Mouse (Mus musculus): Measurements from ENCODE around the gene Shb. TPM values are rescaled to one million over a fixed set of nuclear protein-coding genes. Genes with fewer than 3 reads are reported as not detected.

The Shb gene
- total and polyA plus RNA-seq, 3 experiments: 7.7 to 15.5 (median 8.6) TPM

DNA sequence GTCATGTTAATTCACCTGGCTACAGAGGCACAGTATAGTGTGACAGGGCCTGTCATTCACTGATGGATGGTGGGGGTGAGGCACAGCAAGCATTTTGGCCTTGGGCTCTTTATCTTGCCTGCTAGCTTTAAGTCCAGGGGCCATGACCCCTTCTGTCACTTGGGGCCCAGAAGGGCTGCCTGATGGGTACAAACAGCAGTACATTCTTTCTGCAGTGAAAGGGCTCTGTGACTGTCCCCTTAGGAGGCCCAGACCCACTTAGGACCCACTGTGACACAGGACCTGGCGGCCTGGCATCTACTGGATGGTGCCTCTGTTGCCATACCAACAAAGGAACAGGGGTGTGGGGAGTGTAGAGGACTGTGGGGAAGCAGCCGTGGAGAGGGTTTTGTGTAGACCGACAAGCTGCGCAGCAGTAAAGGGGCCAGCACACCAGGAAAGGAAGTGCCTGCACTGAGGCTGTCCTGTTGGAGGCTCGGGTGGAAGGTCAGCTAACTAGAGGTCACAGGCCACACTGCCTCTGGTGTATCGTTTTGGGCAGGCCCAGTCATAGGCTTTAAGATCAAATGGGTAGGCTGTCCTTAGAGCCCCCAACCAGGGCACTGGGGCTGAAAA, 38.4 kb downstream of the Shb start:
- dilution Hi-C loops (cut with MboI; ENCODE audit: extremely low pct_ligation_motif_present, extremely low pct_unique_long_range_greater_than_20kb, low sequenced_read_pairs) (no loop called here), in situ Hi-C loops (cut with MboI; ENCODE audit: low pct_ligation_motif_present, low pct_unique_long_range_greater_than_20kb, low sequenced_read_pairs) (no loop called here)
- H3K27me3 ChIP-seq (replicated peaks): no peaks in the 10 kb centered on the region
- H3K4me3 ChIP-seq (replicated peaks in 1 of 3; ENCODE audit: low read depth in 2 of 3, low read length in 2 of 3, poor library complexity in 1 of 3): no peak overlapping the region
- H3K4me1 ChIP-seq (ENCODE audit: control insufficient read depth in 1 of 2, insufficient read depth in 2 of 2): peaks cover 53 to 98% of the 10 kb centered on the region in 2 experiments
- H3K4me2 ChIP-seq (ENCODE audit: insufficient read depth, low read depth, poor library complexity, severe bottlenecking): no peak overlapping the region
- DNase-seq (ENCODE audit: extremely low read depth): no peak
- no peak overlapping the region for H3K9ac ChIP-seq (ENCODE audit: insufficient read depth, low read depth)
- TF ChIP-seq HCFC1 (IDR thresholded peaks at IDR 0.05; ENCODE audit: low read depth, low read length) (no peak), USF1 (IDR thresholded peaks at IDR 0.05; ENCODE audit: low read depth, low read length) (no peak), USF2 (conservative IDR thresholded peaks at IDR 0.05; ENCODE audit: low read depth, low read length) (no peak), UBTF (IDR thresholded peaks at IDR 0.05; ENCODE audit: low read depth, low read length) (no peak), JUN (IDR thresholded peaks at IDR 0.05; ENCODE audit: insufficient read depth, low read depth, low read length) (no peak), BHLHE40 (IDR thresholded peaks at IDR 0.05; ENCODE audit: low read depth, low read length) (no peak), TBP (conservative IDR thresholded peaks at IDR 0.05; ENCODE audit: low read depth, low read length) (no peak), ZKSCAN1 (IDR thresholded peaks at IDR 0.05; ENCODE audit: borderline replicate concordance, low read depth, low read length) (no peak), ZC3H11A (IDR thresholded peaks at IDR 0.05; ENCODE audit: low read depth, low read length) (no peak), GABPA (IDR thresholded peaks at IDR 0.05; ENCODE audit: insufficient replicate concordance, low read depth, low read length) (no peak), ELF1 (IDR thresholded peaks at IDR 0.05; ENCODE audit: low read depth, low read length) (no peak), MAFK (IDR thresholded peaks at IDR 0.05; ENCODE audit: insufficient replicate concordance, low read length) (no peak), CTCF (conservative IDR thresholded peaks at IDR 0.05 in 1 of 2, IDR thresholded peaks at IDR 0.05 in 1 of 2; ENCODE audit: low read depth in 2 of 2, low read length in 2 of 2) (no peak), IRF4 (IDR thresholded peaks at IDR 0.05; ENCODE audit: low read depth, low read length) (no peak)
- peaks cover 0 to 22% of the 10 kb centered on the region in 2 experiments for H3K36me3 ChIP-seq (replicated peaks in 1 of 2; ENCODE audit: control insufficient read depth in 1 of 2, insufficient read depth in 1 of 2, low read length in 1 of 2)
- no peak overlapping the region for H3K27ac ChIP-seq (ENCODE audit: insufficient read depth, low read depth)
- no peaks in the 10 kb centered on the region for H3K9me3 ChIP-seq (replicated peaks; ENCODE audit: low read length)
- H3K79me2 ChIP-seq (replicated peaks; ENCODE audit: control insufficient read depth, extremely low read depth, insufficient read depth, poor library complexity, severe bottlenecking): no peaks in the 10 kb centered on the region

- no peak overlapping the region for H3K9ac ChIP-seq (ENCODE audit: insufficient read depth, low read depth)
- peaks cover 4 to 29% of the 10 kb centered on the region in 2 experiments for H3K36me3 ChIP-seq (replicated peaks in 1 of 2; ENCODE audit: control insufficient read depth in 1 of 2, insufficient read depth in 1 of 2, low read length in 1 of 2)
- no peak for DNase-seq (ENCODE audit: extremely low read depth)
- H3K4me3 ChIP-seq (replicated peaks in 1 of 3; ENCODE audit: low read depth in 2 of 3, low read length in 2 of 3, poor library complexity in 1 of 3): no peak overlapping the region
- H3K9me3 ChIP-seq (replicated peaks; ENCODE audit: low read length): no peaks in the 10 kb centered on the region
- no peak overlapping the region for H3K27ac ChIP-seq (ENCODE audit: insufficient read depth, low read depth)
- TF ChIP-seq MAFK (IDR thresholded peaks at IDR 0.05; ENCODE audit: insufficient replicate concordance, low read length): no peak
- no peak for TF ChIP-seq RCOR1 (conservative IDR thresholded peaks at IDR 0.05; ENCODE audit: low read depth, low read length)
- TF ChIP-seq ELF1 (IDR thresholded peaks at IDR 0.05; ENCODE audit: low read depth, low read length): no peak
- TF ChIP-seq POLR2AphosphoS2 (IDR thresholded peaks at IDR 0.05; ENCODE audit: low read depth, low read length): no peak
- no peak for TF ChIP-seq CTCF (conservative IDR thresholded peaks at IDR 0.05 in 1 of 2, IDR thresholded peaks at IDR 0.05 in 1 of 2; ENCODE audit: low read depth in 2 of 2, low read length in 2 of 2)
- TF ChIP-seq ZC3H11A (IDR thresholded peaks at IDR 0.05; ENCODE audit: low read depth, low read length): no peak
- TF ChIP-seq NRF1 (IDR thresholded peaks at IDR 0.05; ENCODE audit: low read depth, low read length): no peak
- TF ChIP-seq TBP (conservative IDR thresholded peaks at IDR 0.05; ENCODE audit: low read depth, low read length): no peak
- no peak for TF ChIP-seq SMC3 (IDR thresholded peaks at IDR 0.05; ENCODE audit: low read depth, low read length)
- TF ChIP-seq USF1 (IDR thresholded peaks at IDR 0.05; ENCODE audit: low read depth, low read length): no peak
- no peak for TF ChIP-seq HCFC1 (IDR thresholded peaks at IDR 0.05; ENCODE audit: low read depth, low read length)
- no peak for TF ChIP-seq NELFE (IDR thresholded peaks at IDR 0.05; ENCODE audit: low read depth, low read length)
- TF ChIP-seq EP300 (IDR thresholded peaks at IDR 0.05; ENCODE audit: low read length): no peak
- no peak for TF ChIP-seq IRF4 (IDR thresholded peaks at IDR 0.05; ENCODE audit: low read depth, low read length)
- no peak for TF ChIP-seq SIN3A (IDR thresholded peaks at IDR 0.05; ENCODE audit: low read length)
- no peak for TF ChIP-seq JUND (conservative IDR thresholded peaks at IDR 0.05; ENCODE audit: low read depth, low read length)
- TF ChIP-seq RAD21 (IDR thresholded peaks at IDR 0.05; ENCODE audit: low read depth, low read length): no peak
- dilution Hi-C loops (cut with MboI; ENCODE audit: extremely low pct_ligation_motif_present, extremely low pct_unique_long_range_greater_than_20kb, low sequenced_read_pairs): no loop called here
- H3K4me1 ChIP-seq (ENCODE audit: control insufficient read depth in 1 of 2, insufficient read depth in 2 of 2): peaks cover 51 to 98% of the 10 kb centered on the region in 2 experiments
- no peaks in the 10 kb centered on the region for H3K27me3 ChIP-seq (replicated peaks)
- in situ Hi-C loops (cut with MboI; ENCODE audit: low pct_ligation_motif_present, low pct_unique_long_range_greater_than_20kb, low sequenced_read_pairs): no loop called here
- no peak overlapping the region for H3K4me2 ChIP-seq (ENCODE audit: insufficient read depth, low read depth, poor library complexity, severe bottlenecking)
- no peaks in the 10 kb centered on the region for H3K79me2 ChIP-seq (replicated peaks; ENCODE audit: control insufficient read depth, extremely low read depth, insufficient read depth, poor library complexity, severe bottlenecking)
These were observed 39.2 kb downstream of the Shb start for GRCm38 (mm10) chr4:45493118-45493517.

Data from CH12.LX (cell line).